Mouse (Mus musculus) liver, postnatal 0 days (tissue): ENCODE measurements at regions not wholly inside any gene's neighbourhood (a gene's known extent, or its start where the extent isn't known, plus 50 kb on each side); places are given as distances from the start of the nearest gene placed in this dataset.

ENCODE experiments used
- CTCF ChIP-seq: sonication (generic); IDR thresholded peaks from 2 replicates; pipeline ENCODE4 v1.5.1; 2016; ENCODE audit warnings: antibody characterized with exemption, low read depth
- EP300 ChIP-seq: IDR thresholded peaks from 2 replicates; pipeline ENCODE4 v1.6.1; 2016; ENCODE audit warnings: antibody characterized with exemption, low read depth, mild to moderate bottlenecking

DNA sequence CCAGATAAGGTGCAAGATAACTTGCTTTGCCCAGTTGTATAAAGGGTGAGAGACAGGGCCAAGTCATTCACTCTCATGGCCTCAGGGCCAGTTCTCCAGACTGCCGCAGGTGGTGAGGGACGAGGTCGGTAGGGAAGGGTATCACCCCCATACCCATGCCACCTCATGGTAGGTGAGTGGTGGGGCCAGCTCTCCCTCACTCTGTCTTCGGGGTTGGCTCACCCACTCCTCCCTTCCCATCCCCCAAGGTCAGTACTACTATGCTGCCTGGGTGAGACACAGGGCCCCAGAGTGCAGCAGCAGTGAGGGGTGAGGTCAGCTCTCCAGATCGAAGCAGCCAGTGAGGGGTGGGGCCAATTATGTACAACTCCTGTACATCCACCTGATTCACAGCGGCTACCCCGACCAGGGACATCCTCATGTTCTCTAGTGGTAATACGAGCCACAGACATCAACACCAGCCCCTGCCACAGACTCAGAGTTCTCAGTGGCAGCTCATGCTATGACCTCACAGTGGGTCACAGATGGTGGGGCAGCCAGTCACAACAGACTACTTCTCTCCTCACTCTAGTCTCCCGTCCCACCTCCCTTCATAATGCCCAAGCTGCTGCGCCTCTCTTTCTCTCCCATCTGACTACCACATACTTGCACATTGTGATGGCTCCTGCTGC is 138.5 kb upstream of the Tmpo start:
- TF ChIP-seq EP300 (no peak), CTCF (no peak)
